Mouse (Mus musculus): ENCODE data around the gene Pum1. TPM values are rescaled to one million over a fixed set of nuclear protein-coding genes. Genes with fewer than 3 reads are reported as not detected.
A peak's percentile ranks its signal among the peaks of the same experiment; 100 is the strongest.

Gene Pum1
- polyA plus RNA-seq, 1 experiment from 2014 or later, result 110 TPM

DNA sequence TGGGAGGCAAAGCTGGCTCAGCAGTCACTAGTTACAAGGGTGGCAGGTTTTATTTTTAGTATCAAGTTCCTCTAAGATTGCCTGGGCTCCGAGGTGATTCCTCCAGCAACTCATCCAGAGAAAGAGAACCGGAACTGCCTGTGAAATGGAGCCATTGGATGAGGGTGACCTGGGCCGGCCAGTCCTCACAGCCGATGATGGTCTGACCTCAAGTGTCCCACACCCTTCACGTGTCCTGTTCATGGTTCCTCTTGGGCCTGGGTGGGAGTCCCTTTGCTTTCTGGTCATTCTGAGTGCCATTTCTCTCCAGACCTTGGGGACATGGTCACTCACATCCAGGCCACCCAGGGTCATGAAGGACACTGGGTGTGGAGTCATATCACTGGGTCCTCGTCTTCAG lies 137.0 kb downstream of the Pum1 start:
- no peak for ATAC-seq (ENCODE audit: insufficient number of reproducible peaks, insufficient read depth, low FRiP score, low read depth)
- no peak overlapping the region for H3K4me3 ChIP-seq (ENCODE audit: low read depth, low read length)
- no peak overlapping the region for H3K27ac ChIP-seq (ENCODE audit: low read length)
- H3K9me3 ChIP-seq (ENCODE audit: control insufficient read depth, low read depth, low read length), result no peaks in the 10 kb centered on the region
- H3K9ac ChIP-seq (replicated peaks; ENCODE audit: low read depth, low read length), result no peak overlapping the region
- no peak overlapping the region for H3K4me2 ChIP-seq (replicated peaks; ENCODE audit: low read depth, low read length)
- H3K4me1 ChIP-seq (ENCODE audit: control insufficient read depth, insufficient read depth, low read length), result peaks cover 50% of the 10 kb centered on the region
- no peaks in the 10 kb centered on the region for H3K27me3 ChIP-seq (ENCODE audit: control insufficient read depth, insufficient read depth, low read length)
- H3K36me3 ChIP-seq (ENCODE audit: control insufficient read depth, insufficient read depth, low read length), result no peaks in the 10 kb centered on the region
- 88% methylated on average over 6 of the region's 6 CpGs for WGBS

GRCm38 (mm10) chr4:130801198-130801597 lies 138.1 kb downstream of the Pum1 start:
- H3K9ac ChIP-seq (replicated peaks; ENCODE audit: low read depth, low read length), result no peak overlapping the region
- H3K27ac ChIP-seq (ENCODE audit: low read length), result no peak overlapping the region
- H3K4me3 ChIP-seq (ENCODE audit: low read depth, low read length), result no peak overlapping the region
- WGBS, result 85% methylated on average over 5 of the region's 5 CpGs
- H3K4me1 ChIP-seq (ENCODE audit: control insufficient read depth, insufficient read depth, low read length), result peaks cover 50% of the 10 kb centered on the region
- no peaks in the 10 kb centered on the region for H3K9me3 ChIP-seq (ENCODE audit: control insufficient read depth, low read depth, low read length)
- H3K36me3 ChIP-seq (ENCODE audit: control insufficient read depth, insufficient read depth, low read length), result no peaks in the 10 kb centered on the region
- H3K27me3 ChIP-seq (ENCODE audit: control insufficient read depth, insufficient read depth, low read length), result no peaks in the 10 kb centered on the region
- no peak overlapping the region for H3K4me2 ChIP-seq (replicated peaks; ENCODE audit: low read depth, low read length)
- no peak for ATAC-seq (ENCODE audit: insufficient number of reproducible peaks, insufficient read depth, low FRiP score, low read depth)

DNA sequence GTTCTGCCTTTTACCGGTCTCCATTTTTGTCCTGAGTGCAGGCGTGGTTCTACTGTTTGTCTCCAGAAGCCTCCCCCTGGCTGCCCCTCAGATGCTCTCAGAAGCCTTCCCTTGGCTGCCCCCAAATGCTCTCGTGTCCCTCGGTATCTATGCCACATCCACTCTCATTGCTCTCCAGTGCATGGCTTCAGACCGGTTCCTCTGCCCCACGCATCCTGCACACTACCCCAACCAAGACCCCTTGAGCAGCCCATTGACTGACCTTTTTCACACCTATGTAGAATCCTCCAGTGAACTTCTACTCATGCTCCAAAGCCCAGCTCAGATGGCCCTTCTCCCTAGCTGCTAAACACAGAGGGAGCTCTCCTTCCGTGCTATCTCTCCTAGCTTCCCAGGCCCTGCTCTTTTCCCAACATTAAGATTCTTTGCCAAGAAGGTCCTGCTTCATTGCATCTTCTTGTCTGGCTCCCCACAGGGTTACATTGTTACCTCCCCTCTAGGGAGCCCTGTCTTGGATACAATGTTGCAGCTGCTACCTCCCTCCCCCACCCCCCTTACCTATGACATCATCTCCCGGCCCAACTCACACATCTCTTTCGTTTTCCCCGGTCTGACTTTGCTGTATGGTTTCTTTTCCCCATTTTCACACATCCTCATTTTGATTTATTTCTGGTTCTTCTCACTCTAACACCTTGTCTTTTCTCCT lies 138.7 kb downstream of the Pum1 start:
- peak overlapping the region; percentile 39; the same call in 1 of the 2 replicates for H3K27ac ChIP-seq (ENCODE audit: low read length)
- no peaks in the 10 kb centered on the region for H3K9me3 ChIP-seq (ENCODE audit: control insufficient read depth, low read depth, low read length)
- peak overlapping the region; percentile 21 for H3K4me2 ChIP-seq (replicated peaks; ENCODE audit: low read depth, low read length)
- 0 out of 2 replicates have a peak, but pooled peaks have one; percentile 48 for ATAC-seq (ENCODE audit: insufficient number of reproducible peaks, insufficient read depth, low FRiP score, low read depth)
- H3K27me3 ChIP-seq (ENCODE audit: control insufficient read depth, insufficient read depth, low read length), result no peaks in the 10 kb centered on the region
- WGBS, result 50% methylated on average over 10 of the region's 10 CpGs
- no peaks in the 10 kb centered on the region for H3K36me3 ChIP-seq (ENCODE audit: control insufficient read depth, insufficient read depth, low read length)
- no peak overlapping the region for H3K9ac ChIP-seq (replicated peaks; ENCODE audit: low read depth, low read length)
- H3K4me1 ChIP-seq (ENCODE audit: control insufficient read depth, insufficient read depth, low read length), result peaks cover 48% of the 10 kb centered on the region
- H3K4me3 ChIP-seq (ENCODE audit: low read depth, low read length), result no peak overlapping the region

DNA sequence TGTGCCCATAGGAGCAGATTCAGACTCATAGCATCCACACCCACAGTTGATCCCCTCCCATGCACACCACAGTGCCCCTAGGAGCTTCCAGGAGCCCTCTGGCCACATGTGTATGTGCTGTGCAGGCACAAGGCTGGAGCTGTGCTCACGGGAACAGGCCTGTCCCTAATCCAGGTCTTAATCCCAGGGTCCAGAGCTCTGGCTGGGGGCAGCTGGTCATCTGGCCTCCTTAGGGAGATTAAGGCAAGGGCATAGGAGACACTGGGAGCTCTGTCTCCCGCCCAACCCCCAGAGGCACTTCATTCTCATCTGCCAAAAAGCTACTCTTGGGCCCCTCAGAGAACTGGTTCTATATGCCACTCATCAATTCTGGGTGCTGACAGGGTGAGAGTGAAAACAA lies 140.5 kb downstream of the Pum1 start:
- no peak for ATAC-seq (ENCODE audit: insufficient number of reproducible peaks, insufficient read depth, low FRiP score, low read depth)
- no peak overlapping the region for H3K4me2 ChIP-seq (replicated peaks; ENCODE audit: low read depth, low read length)
- H3K27ac ChIP-seq (ENCODE audit: low read length), result no peak overlapping the region
- no peak overlapping the region for H3K9ac ChIP-seq (replicated peaks; ENCODE audit: low read depth, low read length)
- no peak overlapping the region for H3K4me3 ChIP-seq (ENCODE audit: low read depth, low read length)
- H3K4me1 ChIP-seq (ENCODE audit: control insufficient read depth, insufficient read depth, low read length), result peaks cover 30% of the 10 kb centered on the region
- no peaks in the 10 kb centered on the region for H3K27me3 ChIP-seq (ENCODE audit: control insufficient read depth, insufficient read depth, low read length)
- H3K9me3 ChIP-seq (ENCODE audit: control insufficient read depth, low read depth, low read length), result no peaks in the 10 kb centered on the region
- no peaks in the 10 kb centered on the region for H3K36me3 ChIP-seq (ENCODE audit: control insufficient read depth, insufficient read depth, low read length)
- WGBS, result 68% methylated on average over 2 of the region's 2 CpGs

DNA sequence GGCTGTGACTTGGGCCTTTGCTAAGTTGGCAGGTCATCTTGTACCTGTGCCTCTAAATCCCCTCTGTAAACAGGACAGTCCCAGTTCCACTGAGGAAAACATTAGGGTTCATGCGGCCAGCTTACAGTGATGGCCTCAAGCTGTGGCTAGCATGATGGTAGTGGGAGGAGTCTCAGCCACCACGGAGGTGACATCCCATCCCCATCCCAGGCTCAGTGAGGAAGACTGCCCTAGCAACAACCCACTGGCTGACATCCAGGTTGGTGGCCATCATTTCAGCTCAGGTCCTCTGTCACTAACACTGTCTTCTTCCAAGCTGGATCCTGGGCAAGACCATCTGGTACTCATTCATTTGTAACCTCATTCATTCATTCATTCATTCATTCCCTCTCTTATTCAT lies 141.2 kb downstream of the Pum1 start:
- ATAC-seq (ENCODE audit: insufficient number of reproducible peaks, insufficient read depth, low FRiP score, low read depth), result no peak
- 44% methylated on average over 2 of the region's 2 CpGs for WGBS
- no peaks in the 10 kb centered on the region for H3K9me3 ChIP-seq (ENCODE audit: control insufficient read depth, low read depth, low read length)
- H3K27me3 ChIP-seq (ENCODE audit: control insufficient read depth, insufficient read depth, low read length), result no peaks in the 10 kb centered on the region
- H3K4me1 ChIP-seq (ENCODE audit: control insufficient read depth, insufficient read depth, low read length), result peaks cover 23% of the 10 kb centered on the region
- no peak overlapping the region for H3K27ac ChIP-seq (ENCODE audit: low read length)
- no peak overlapping the region for H3K4me3 ChIP-seq (ENCODE audit: low read depth, low read length)
- H3K36me3 ChIP-seq (ENCODE audit: control insufficient read depth, insufficient read depth, low read length), result no peaks in the 10 kb centered on the region
- H3K4me2 ChIP-seq (replicated peaks; ENCODE audit: low read depth, low read length), result no peak overlapping the region
- H3K9ac ChIP-seq (replicated peaks; ENCODE audit: low read depth, low read length), result no peak overlapping the region

- Histone ChIP-seq H3K27ac (ENCODE audit: low read length) (no peak overlapping the region), H3K4me1 (ENCODE audit: control insufficient read depth, insufficient read depth, low read length) (peaks cover 17% of the 10 kb centered on the region; the same call in 1 of the 2 replicates), H3K4me2 (replicated peaks; ENCODE audit: low read depth, low read length) (no peak overlapping the region), H3K4me3 (ENCODE audit: low read depth, low read length) (no peak overlapping the region), H3K27me3 (ENCODE audit: control insufficient read depth, insufficient read depth, low read length) (no peaks in the 10 kb centered on the region), H3K36me3 (ENCODE audit: control insufficient read depth, insufficient read depth, low read length) (no peaks in the 10 kb centered on the region), H3K9me3 (ENCODE audit: control insufficient read depth, low read depth, low read length) (no peaks in the 10 kb centered on the region), H3K9ac (replicated peaks; ENCODE audit: low read depth, low read length) (no peak overlapping the region)
- WGBS, result 66% methylated on average over 7 of the region's 7 CpGs
- ATAC-seq (ENCODE audit: insufficient number of reproducible peaks, insufficient read depth, low FRiP score, low read depth), result no peak
Observed at GRCm38 (mm10) chr4:130804771-130805361, 141.7 kb downstream of the Pum1 start.

- WGBS, result 84% methylated on average over 7 of the region's 7 CpGs
- H3K27ac ChIP-seq (ENCODE audit: low read length), result no peak overlapping the region
- no peaks in the 10 kb centered on the region for H3K27me3 ChIP-seq (ENCODE audit: control insufficient read depth, insufficient read depth, low read length)
- no peak overlapping the region for H3K9ac ChIP-seq (replicated peaks; ENCODE audit: low read depth, low read length)
- no peak overlapping the region for H3K4me2 ChIP-seq (replicated peaks; ENCODE audit: low read depth, low read length)
- H3K4me1 ChIP-seq (ENCODE audit: control insufficient read depth, insufficient read depth, low read length), result peaks cover 17% of the 10 kb centered on the region; the same call in 1 of the 2 replicates
- H3K4me3 ChIP-seq (ENCODE audit: low read depth, low read length), result no peak overlapping the region
- no peak for ATAC-seq (ENCODE audit: insufficient number of reproducible peaks, insufficient read depth, low FRiP score, low read depth)
- no peaks in the 10 kb centered on the region for H3K9me3 ChIP-seq (ENCODE audit: control insufficient read depth, low read depth, low read length)
- H3K36me3 ChIP-seq (ENCODE audit: control insufficient read depth, insufficient read depth, low read length), result no peaks in the 10 kb centered on the region
Observed at GRCm38 (mm10) chr4:130805746-130806145, 142.6 kb downstream of the Pum1 start.

DNA sequence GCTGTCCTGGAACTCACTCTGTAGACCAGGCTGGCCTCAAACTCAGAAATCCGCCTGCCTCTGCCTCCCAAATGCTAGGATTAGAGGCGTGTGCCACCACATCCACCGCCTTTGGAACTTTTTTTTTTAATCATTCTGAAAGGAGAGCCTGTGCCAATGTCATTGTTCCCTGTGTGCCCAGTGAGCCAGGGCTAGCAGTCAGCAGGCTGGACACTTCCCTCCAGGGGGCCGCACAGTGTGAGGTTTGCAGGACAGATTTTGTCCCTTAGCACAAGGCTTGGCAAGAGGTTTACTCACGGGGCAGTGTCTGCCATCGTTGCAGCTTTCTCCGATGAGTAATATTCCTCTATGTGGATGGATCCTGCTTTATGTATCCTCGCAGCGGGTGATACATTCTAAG lies 143.6 kb downstream of the Pum1 start:
- peaks cover 10% of the 10 kb centered on the region; the same call in 1 of the 2 replicates for H3K4me1 ChIP-seq (ENCODE audit: control insufficient read depth, insufficient read depth, low read length)
- no peaks in the 10 kb centered on the region for H3K9me3 ChIP-seq (ENCODE audit: control insufficient read depth, low read depth, low read length)
- ATAC-seq (ENCODE audit: insufficient number of reproducible peaks, insufficient read depth, low FRiP score, low read depth), result no peak
- 89% methylated on average over 9 of the region's 9 CpGs for WGBS
- H3K36me3 ChIP-seq (ENCODE audit: control insufficient read depth, insufficient read depth, low read length), result no peaks in the 10 kb centered on the region
- no peak overlapping the region for H3K9ac ChIP-seq (replicated peaks; ENCODE audit: low read depth, low read length)
- no peaks in the 10 kb centered on the region for H3K27me3 ChIP-seq (ENCODE audit: control insufficient read depth, insufficient read depth, low read length)
- H3K4me3 ChIP-seq (ENCODE audit: low read depth, low read length), result no peak overlapping the region
- H3K27ac ChIP-seq (ENCODE audit: low read length), result no peak overlapping the region
- no peak overlapping the region for H3K4me2 ChIP-seq (replicated peaks; ENCODE audit: low read depth, low read length)
